Mouse (Mus musculus) limb, embryonic 12.5 days (tissue): ENCODE measurements at regions not wholly inside any gene's neighbourhood (a gene's known extent, or its start where the extent isn't known, plus 50 kb on each side); places are given as distances from the start of the nearest gene placed in this dataset.

ENCODE experiments used
- ATAC-seq: fragments of 200-750 bp; cut with Nextera tagmentation; 2 replicates; pipeline ENCODE4 v1.8.0; 2017; ENCODE audit warnings: low read depth, moderate TSS enrichment; ENCODE audit not compliant: insufficient number of reproducible peaks, insufficient read depth, low FRiP score, low TSS enrichment
- H3K27ac ChIP-seq: fragments of 300-500 bp; sonication (generic); 2 replicates; pipeline ENCODE4 v1.5.1; 2016; ENCODE audit warnings: mild to moderate bottlenecking, moderate library complexity
- H3K27me3 ChIP-seq: fragments of 300-500 bp; sonication (generic); 2 replicates; pipeline ENCODE4 v1.6.1; 2016; ENCODE audit warnings: mild to moderate bottlenecking, moderate library complexity
- H3K36me3 ChIP-seq: fragments of 300-500 bp; sonication (generic); 2 replicates; pipeline ENCODE4 v1.6.1; 2016; ENCODE audit warnings: mild to moderate bottlenecking, moderate library complexity
- H3K4me1 ChIP-seq: fragments of 300-500 bp; sonication (generic); replicated peaks from 2 replicates; pipeline ENCODE4 v1.6.1; 2016
- H3K4me2 ChIP-seq: fragments of 300-500 bp; sonication (generic); 2 replicates; pipeline ENCODE4 v1.6.1; 2016; ENCODE audit warnings: mild to moderate bottlenecking, moderate library complexity
- H3K4me3 ChIP-seq: fragments of 300-500 bp; sonication (generic); replicated peaks from 2 replicates; pipeline ENCODE4 v1.5.1; 2016; ENCODE audit warnings: mild to moderate bottlenecking
- H3K9ac ChIP-seq: fragments of 300-500 bp; sonication (generic); replicated peaks from 2 replicates; pipeline ENCODE4 v1.6.1; 2016; ENCODE audit warnings: mild to moderate bottlenecking, moderate library complexity
- H3K9me3 ChIP-seq: fragments of 300-500 bp; sonication (generic); 2 replicates; pipeline ENCODE4 v1.6.1; 2016; ENCODE audit warnings: mild to moderate bottlenecking, moderate library complexity
- WGBS: fragments of 180-500 bp; shearing (Covaris S2); methylation state at CpG from one replicate; pipeline ENCODE4 v1.1.7; 2016; 5-methylcytosine and 5-hydroxymethylcytosine counted together

- H3K27me3 ChIP-seq: no peaks in the 10 kb centered on the region
- 80% methylated on average over 8 of the region's 8 CpGs for WGBS
- ATAC-seq: no peak
- no peak overlapping the region for H3K27ac ChIP-seq
- H3K9ac ChIP-seq: no peak overlapping the region
- H3K9me3 ChIP-seq: peaks cover 2% of the 10 kb centered on the region; the same call in 1 of the 2 replicates
- H3K4me2 ChIP-seq: no peak overlapping the region
- no peaks in the 10 kb centered on the region for H3K36me3 ChIP-seq
- no peak overlapping the region for H3K4me3 ChIP-seq
- peaks cover 7% of the 10 kb centered on the region; the same call in 1 of the 2 replicates for H3K4me1 ChIP-seq
Measured at GRCm38 (mm10) chr7:73169416-73169815, 205.9 kb upstream of the Rgma start.

DNA sequence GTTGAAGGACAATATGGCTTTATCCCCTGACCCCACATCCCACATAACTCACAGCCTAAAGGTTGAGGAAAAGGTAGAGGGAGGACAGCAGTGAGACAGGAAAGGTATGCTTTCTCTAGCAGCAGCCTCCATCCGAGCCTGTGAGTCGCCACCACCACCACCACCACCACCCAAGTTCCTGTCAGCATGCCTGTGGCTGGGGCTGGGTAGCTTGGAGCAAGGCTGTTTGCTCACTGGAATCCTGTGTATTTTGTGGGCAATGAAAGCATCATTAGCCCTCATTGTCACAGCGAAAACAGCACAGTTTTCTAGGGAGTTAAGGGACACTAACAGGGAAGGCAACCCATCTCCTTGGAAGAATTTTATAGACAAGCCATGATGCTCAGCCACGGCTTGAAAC lies 202.7 kb upstream of the Rgma start:
- no peak overlapping the region for H3K9ac ChIP-seq
- no peak for ATAC-seq
- 77% methylated on average over 4 of the region's 4 CpGs for WGBS

GRCm38 (mm10) chr7:73183761-73184160 lies 191.5 kb upstream of the Rgma start:
- 91% methylated on average over 8 of the region's 8 CpGs for WGBS
- no peak overlapping the region for H3K9ac ChIP-seq

More for the DNA sequence above, 202.7 kb upstream of the Rgma start:
- no peak overlapping the region for H3K4me2 ChIP-seq
- no peaks in the 10 kb centered on the region for H3K4me1 ChIP-seq
- H3K9me3 ChIP-seq: peaks cover 6% of the 10 kb centered on the region; the same call in 1 of the 2 replicates
- no peaks in the 10 kb centered on the region for H3K27me3 ChIP-seq
- H3K27ac ChIP-seq: no peak overlapping the region
- H3K4me3 ChIP-seq: no peak overlapping the region
- no peaks in the 10 kb centered on the region for H3K36me3 ChIP-seq

DNA sequence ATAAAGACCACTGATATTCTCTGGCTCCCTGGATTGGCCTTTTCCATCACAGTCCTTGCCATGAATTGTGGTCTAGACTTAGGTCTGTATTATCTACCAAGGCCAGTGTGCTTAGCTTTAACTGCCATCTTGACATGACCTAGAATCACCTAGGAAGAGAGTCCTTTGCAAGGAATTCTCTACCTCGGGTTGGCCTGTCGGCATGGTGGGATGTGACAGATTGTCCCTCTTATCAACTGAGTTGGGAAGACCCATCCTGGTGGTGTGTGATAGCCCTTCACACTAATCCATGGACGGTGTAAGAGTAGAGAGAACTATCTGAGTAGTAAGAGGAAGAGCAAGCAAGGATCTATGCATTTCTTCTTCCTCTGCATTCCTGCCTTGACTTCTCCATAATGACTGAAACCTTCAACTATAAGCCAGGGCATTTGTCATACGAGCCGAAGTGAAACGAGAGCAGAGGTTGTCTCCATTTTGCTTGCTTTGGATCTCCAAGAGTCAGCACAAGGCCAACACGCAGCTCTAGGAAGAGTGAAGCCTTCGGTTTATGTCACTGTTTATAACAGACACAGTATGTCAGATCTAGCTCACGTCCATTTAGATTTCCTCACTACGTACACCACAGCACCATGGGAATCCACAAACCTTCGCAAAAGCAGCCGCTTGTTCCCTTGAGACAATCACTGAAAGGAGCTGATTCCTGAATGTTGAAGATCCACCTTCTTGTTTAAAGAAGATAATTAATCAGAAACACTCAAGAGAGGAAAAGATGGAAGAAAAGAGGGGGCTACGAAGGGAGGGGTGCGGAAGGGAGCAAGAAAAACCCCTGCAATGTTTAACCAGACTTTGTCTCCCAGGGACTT lies 190.9 kb upstream of the Rgma start:
- ATAC-seq: no peak
- Histone ChIP-seq H3K9me3 (0 out of 2 replicates have a peak, but pooled peaks cover 7% of the 10 kb centered on the region), H3K27ac (no peak overlapping the region), H3K9ac (no peak overlapping the region), H3K36me3 (no peaks in the 10 kb centered on the region), H3K4me3 (no peak overlapping the region), H3K27me3 (no peaks in the 10 kb centered on the region), H3K4me2 (no peak overlapping the region), H3K4me1 (no peaks in the 10 kb centered on the region)
- WGBS: 95% methylated on average over 14 of the region's 14 CpGs

More at GRCm38 (mm10) chr7:73183761-73184160, 191.5 kb upstream of the Rgma start:
- no peak overlapping the region for H3K4me3 ChIP-seq
- no peaks in the 10 kb centered on the region for H3K4me1 ChIP-seq
- H3K27ac ChIP-seq: no peak overlapping the region
- H3K36me3 ChIP-seq: no peaks in the 10 kb centered on the region
- no peak for ATAC-seq
- H3K9me3 ChIP-seq: 0 out of 2 replicates have a peak, but pooled peaks cover 7% of the 10 kb centered on the region
- H3K4me2 ChIP-seq: no peak overlapping the region
- no peaks in the 10 kb centered on the region for H3K27me3 ChIP-seq

- H3K4me2 ChIP-seq: no peak overlapping the region
- no peak overlapping the region for H3K4me3 ChIP-seq
- no peak overlapping the region for H3K9ac ChIP-seq
- H3K9me3 ChIP-seq: 0 out of 2 replicates have a peak, but pooled peaks cover 7% of the 10 kb centered on the region
- ATAC-seq: no peak
- H3K27ac ChIP-seq: no peak overlapping the region
- H3K36me3 ChIP-seq: no peaks in the 10 kb centered on the region
- H3K4me1 ChIP-seq: no peaks in the 10 kb centered on the region
- 89% methylated on average over 10 of the region's 10 CpGs for WGBS
- H3K27me3 ChIP-seq: no peaks in the 10 kb centered on the region
Measured at GRCm38 (mm10) chr7:73185071-73185531, 190.2 kb upstream of the Rgma start.

- Histone ChIP-seq H3K9me3 (0 out of 2 replicates have a peak, but pooled peaks cover 7% of the 10 kb centered on the region), H3K36me3 (no peaks in the 10 kb centered on the region), H3K4me1 (no peaks in the 10 kb centered on the region), H3K4me2 (no peak overlapping the region), H3K4me3 (no peak overlapping the region), H3K27me3 (no peaks in the 10 kb centered on the region), H3K27ac (no peak overlapping the region), H3K9ac (no peak overlapping the region)
- 95% methylated on average over 5 of the region's 5 CpGs for WGBS
- ATAC-seq: no peak
Measured at GRCm38 (mm10) chr7:73185591-73185990, 189.7 kb upstream of the Rgma start.

DNA sequence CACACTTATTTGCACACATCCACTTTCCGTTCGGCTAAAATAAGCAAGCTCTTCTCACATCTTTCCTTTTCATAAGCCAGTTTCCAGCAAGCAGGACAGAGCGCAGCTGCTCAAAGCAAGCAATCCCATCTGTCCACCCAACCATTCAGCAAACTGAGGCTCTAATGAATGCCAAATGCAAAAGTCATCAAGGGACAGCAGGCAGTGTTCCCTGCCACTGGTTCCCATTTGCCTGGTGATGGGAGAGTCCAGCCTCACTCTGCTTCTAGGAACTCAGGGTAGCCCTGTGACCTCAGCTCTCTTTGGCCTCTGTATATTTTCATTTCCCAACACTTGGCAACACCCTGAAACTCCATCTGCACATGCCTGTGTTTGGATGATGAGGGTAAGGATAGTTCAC lies 188.8 kb upstream of the Rgma start:
- Histone ChIP-seq H3K27ac (no peak overlapping the region), H3K4me2 (no peak overlapping the region), H3K4me3 (no peak overlapping the region), H3K9ac (no peak overlapping the region), H3K27me3 (no peaks in the 10 kb centered on the region), H3K9me3 (0 out of 2 replicates have a peak, but pooled peaks cover 7% of the 10 kb centered on the region), H3K4me1 (no peaks in the 10 kb centered on the region), H3K36me3 (no peaks in the 10 kb centered on the region)
- WGBS: 81% methylated on average over 3 of the region's 3 CpGs
- no peak for ATAC-seq

DNA sequence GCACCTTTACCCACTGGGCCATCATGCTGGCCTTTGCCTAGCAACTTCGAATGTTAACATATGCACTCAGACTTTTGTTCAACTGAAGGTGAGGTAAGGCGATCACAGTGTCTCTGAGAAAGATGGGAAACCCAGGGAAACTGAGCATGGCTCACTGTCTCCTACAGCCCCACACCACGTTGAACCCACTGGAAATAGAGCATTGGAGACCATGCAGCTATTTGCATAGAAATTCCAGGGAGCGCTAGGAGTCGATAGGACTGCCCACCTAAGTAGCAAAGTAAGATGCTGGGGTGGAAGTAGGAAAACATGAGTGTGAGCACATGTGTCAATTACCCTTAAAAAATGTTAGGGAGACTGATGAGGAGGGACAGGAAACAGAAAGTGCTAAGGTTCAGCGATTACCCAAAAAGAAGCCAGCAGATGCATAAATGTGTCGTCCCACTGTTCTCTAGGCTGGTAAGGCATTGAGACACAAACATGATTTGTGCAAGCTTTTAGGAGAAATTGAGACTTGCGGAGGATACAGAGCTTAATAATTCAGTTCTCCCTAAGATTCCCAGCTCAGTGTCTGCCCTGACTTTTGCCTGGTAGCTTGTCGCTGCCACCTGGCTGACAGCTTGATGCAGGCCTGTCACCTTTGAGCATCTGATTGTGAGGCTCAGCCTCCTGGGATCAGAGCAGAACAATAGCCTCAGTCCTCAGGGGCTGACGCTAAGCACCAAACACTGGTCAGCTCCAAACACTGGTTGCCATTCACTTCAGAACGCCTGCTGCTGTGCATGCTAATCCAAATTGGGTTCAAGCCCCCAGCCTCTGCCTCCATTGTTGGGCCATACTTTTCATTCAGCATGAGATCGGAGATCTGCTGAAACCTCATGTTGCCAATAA lies 183.7 kb upstream of the Rgma start:
- 57% methylated on average over 12 of the region's 12 CpGs for WGBS
- H3K9ac ChIP-seq: no peak overlapping the region

DNA sequence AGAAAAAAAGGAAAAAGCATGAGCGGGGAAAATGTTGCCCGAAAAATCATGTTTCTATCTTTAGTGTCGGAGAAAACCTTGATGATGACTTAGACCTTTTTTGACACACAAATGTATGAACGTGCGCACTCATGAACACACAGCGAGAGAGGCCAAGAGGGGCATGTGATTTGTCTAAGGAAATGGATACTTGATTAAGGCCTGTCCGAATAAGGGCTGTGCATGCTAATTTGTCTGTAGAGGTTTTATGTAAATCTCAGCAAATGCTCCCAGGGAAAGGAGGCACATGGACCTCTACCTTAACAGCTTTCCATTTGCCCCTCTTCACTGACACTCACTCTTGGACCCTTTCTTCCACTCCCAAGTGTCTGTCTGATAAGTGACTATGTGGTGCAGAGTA lies 182.5 kb upstream of the Rgma start:
- no peak overlapping the region for H3K9ac ChIP-seq
- WGBS: 91% methylated on average over 7 of the region's 7 CpGs
- no peak overlapping the region for H3K27ac ChIP-seq
- no peaks in the 10 kb centered on the region for H3K27me3 ChIP-seq
- peaks cover 11% of the 10 kb centered on the region for H3K4me1 ChIP-seq
- no peak overlapping the region for H3K4me3 ChIP-seq
- H3K36me3 ChIP-seq: no peaks in the 10 kb centered on the region
- no peak for ATAC-seq
- H3K9me3 ChIP-seq: peaks cover 8% of the 10 kb centered on the region; the same call in 1 of the 2 replicates
- no peak overlapping the region for H3K4me2 ChIP-seq

More for the DNA sequence above, 183.7 kb upstream of the Rgma start:
- ATAC-seq: no peak
- Histone ChIP-seq H3K36me3 (no peaks in the 10 kb centered on the region), H3K9me3 (peaks cover 8% of the 10 kb centered on the region; the same call in 1 of the 2 replicates), H3K4me3 (no peak overlapping the region), H3K27me3 (no peaks in the 10 kb centered on the region), H3K4me2 (no peak overlapping the region), H3K27ac (no peak overlapping the region), H3K4me1 (no peaks in the 10 kb centered on the region)

DNA sequence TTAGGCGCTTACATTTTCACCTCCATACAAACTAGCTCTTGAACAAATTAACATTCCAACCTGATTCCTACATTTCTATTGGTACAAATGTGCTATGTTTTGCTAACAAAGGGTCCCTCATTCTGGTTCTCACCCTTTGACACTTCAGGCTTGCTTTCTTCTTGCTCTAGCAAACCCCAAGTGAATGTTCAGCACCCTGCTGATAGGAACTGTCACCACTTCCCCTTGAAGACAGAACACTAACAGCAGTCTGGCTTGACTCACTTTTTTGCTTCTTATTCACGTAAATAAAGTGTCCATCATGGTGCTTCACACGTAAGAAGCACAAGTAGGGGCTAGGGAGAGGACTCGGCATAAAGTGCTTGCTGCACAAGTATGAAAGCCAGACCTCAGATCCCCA lies 180.0 kb upstream of the Rgma start:
- no peaks in the 10 kb centered on the region for H3K36me3 ChIP-seq
- H3K27me3 ChIP-seq: no peaks in the 10 kb centered on the region
- no peak overlapping the region for H3K4me3 ChIP-seq
- H3K9me3 ChIP-seq: peaks cover 11% of the 10 kb centered on the region; the same call in 1 of the 2 replicates
- WGBS: 71% methylated on average over 4 of the region's 4 CpGs
- ATAC-seq: no peak
- no peak overlapping the region for H3K9ac ChIP-seq
- no peak overlapping the region for H3K27ac ChIP-seq
- no peak overlapping the region for H3K4me2 ChIP-seq
- H3K4me1 ChIP-seq: peaks cover 11% of the 10 kb centered on the region
